Mouse (Mus musculus) CH12.LX (cell line): ENCODE data around the gene Etl4. TPM values are rescaled to one million over a fixed set of nuclear protein-coding genes. Genes with fewer than 3 reads are reported as not detected.

Experiments
- DNase-seq: peaks from one replicate; pipeline ENCODE4 v3.0.0-alpha.2; 2013; ENCODE audit errors: extremely low read depth
- H3K27ac ChIP-seq: 2 replicates; pipeline ENCODE4 v1.5.1; 2012; ENCODE audit warnings: low read depth, mild to moderate bottlenecking, control low read depth, moderate library complexity; ENCODE audit not compliant: insufficient read depth
- H3K27me3 ChIP-seq: replicated peaks from 2 replicates; pipeline ENCODE3; 2012; ENCODE audit warnings: inconsistent platforms
- H3K36me3 ChIP-seq, 2 experiments: replicated peaks in 1 of 2; 2 replicates each; pipeline versions ENCODE3 to v1.6.1; 2012; ENCODE audit warnings: inconsistent platforms in 1 of 2, low read length in 1 of 2, mild to moderate bottlenecking in 1 of 2, mixed read lengths in 1 of 2, moderate library complexity in 1 of 2; ENCODE audit not compliant: control insufficient read depth in 1 of 2, insufficient read depth in 1 of 2
- H3K4me1 ChIP-seq, 2 experiments: 2 replicates each; pipeline ENCODE4 v1.6.1; 2012; ENCODE audit warnings: inconsistent platforms in 1 of 2, moderate library complexity in 1 of 2; ENCODE audit not compliant: insufficient read depth in 2 of 2, control insufficient read depth in 1 of 2
- H3K4me2 ChIP-seq: 2 replicates; pipeline ENCODE4 v1.6.1; 2012; ENCODE audit warnings: low read depth, mild to moderate bottlenecking, control low read depth; ENCODE audit not compliant: poor library complexity, insufficient read depth, severe bottlenecking
- H3K4me3 ChIP-seq, 3 experiments: fragments of 150-350 bp in 1 of 3; sonication (generic) in 1 of 3; replicated peaks in 1 of 3; 2 replicates each; pipeline versions ENCODE3 to v1.5.1; 2011 to 2012; ENCODE audit warnings: low read depth in 2 of 3, low read length in 2 of 3, mild to moderate bottlenecking in 2 of 3, moderate library complexity in 2 of 3, control low read depth in 1 of 3, improper control_type of control experiment in 1 of 3, inconsistent platforms in 1 of 3, mixed read lengths in 1 of 3; ENCODE audit not compliant: poor library complexity in 1 of 3
- H3K79me2 ChIP-seq: replicated peaks from 2 replicates; pipeline ENCODE4 v1.6.1; 2012; ENCODE audit warnings: mild to moderate bottlenecking, moderate library complexity; ENCODE audit not compliant: control insufficient read depth, poor library complexity, insufficient read depth, severe bottlenecking; ENCODE audit errors: extremely low read depth
- H3K9ac ChIP-seq: 2 replicates; pipeline ENCODE4 v1.6.1; 2012; ENCODE audit warnings: low read depth, mild to moderate bottlenecking, control low read depth, moderate library complexity; ENCODE audit not compliant: insufficient read depth
- H3K9me3 ChIP-seq: replicated peaks from 2 replicates; pipeline ENCODE3; 2012; ENCODE audit warnings: low read length, inconsistent platforms, mixed read lengths
- CTCF ChIP-seq, 2 experiments: IDR thresholded peaks in 1 of 2; conservative IDR thresholded peaks in 1 of 2; 2 replicates each; pipeline ENCODE4 v1.5.1; 2011 to 2012; ENCODE audit warnings: low read depth in 2 of 2, low read length in 2 of 2, improper control_type of control experiment in 1 of 2, inconsistent platforms in 1 of 2, mild to moderate bottlenecking in 1 of 2, moderate library complexity in 1 of 2
- JUN ChIP-seq: IDR thresholded peaks from 2 replicates; pipeline ENCODE4 v1.6.1; 2011; ENCODE audit warnings: low read depth, mild to moderate bottlenecking, low read length, improper control_type of control experiment, moderate library complexity; ENCODE audit not compliant: insufficient read depth
- KAT2A ChIP-seq: IDR thresholded peaks from 2 replicates; pipeline ENCODE4 v1.6.1; 2012; ENCODE audit warnings: low read length, improper control_type of control experiment, inconsistent platforms; ENCODE audit not compliant: insufficient replicate concordance
- MAFK ChIP-seq: IDR thresholded peaks from 2 replicates; pipeline ENCODE4 v1.6.1; 2011; ENCODE audit warnings: low read length, improper control_type of control experiment; ENCODE audit not compliant: insufficient replicate concordance
- MAX ChIP-seq: IDR thresholded peaks from 2 replicates; pipeline ENCODE4 v1.6.1; 2011; ENCODE audit warnings: low read length, improper control_type of control experiment
- MAZ ChIP-seq: IDR thresholded peaks from 2 replicates; pipeline ENCODE4 v1.6.1; 2012; ENCODE audit warnings: low read depth, mild to moderate bottlenecking, inconsistent platforms, low read length, improper control_type of control experiment, moderate library complexity
- MXI1 ChIP-seq: IDR thresholded peaks from 2 replicates; pipeline ENCODE4 v1.6.1; 2011; ENCODE audit warnings: mild to moderate bottlenecking, low read depth, low read length, improper control_type of control experiment
- MYC ChIP-seq: IDR thresholded peaks from 2 replicates; pipeline ENCODE4 v1.6.1; 2011; ENCODE audit warnings: low read depth, mild to moderate bottlenecking, improper control_type of control experiment, low read length
- RAD21 ChIP-seq: IDR thresholded peaks from 2 replicates; pipeline ENCODE4 v1.6.1; 2011; ENCODE audit warnings: low read depth, mild to moderate bottlenecking, low read length, improper control_type of control experiment, moderate library complexity
- SMC3 ChIP-seq: IDR thresholded peaks from 2 replicates; pipeline ENCODE4 v1.6.1; 2011; ENCODE audit warnings: low read depth, low read length, improper control_type of control experiment
- USF2 ChIP-seq: conservative IDR thresholded peaks from 2 replicates; pipeline ENCODE4 v1.6.1; 2011; ENCODE audit warnings: low read depth, low read length, improper control_type of control experiment
- ZC3H11A ChIP-seq: IDR thresholded peaks from 2 replicates; pipeline ENCODE4 v1.6.1; 2012; ENCODE audit warnings: low read depth, mild to moderate bottlenecking, inconsistent platforms, low read length, improper control_type of control experiment
- ZNF384 ChIP-seq: IDR thresholded peaks from 2 replicates; pipeline ENCODE4 v1.6.1; 2012; ENCODE audit warnings: low read depth, low read length, improper control_type of control experiment, inconsistent platforms
- dilution Hi-C: fragments of 300-500 bp; cut with MboI; formaldehyde crosslinking; loops from 2 replicates; pipeline ENCODE4 v1.14.3; 2020; ENCODE audit warnings: low sequenced_read_pairs; ENCODE audit not compliant: extremely low pct_unique_long_range_greater_than_20kb, extremely low pct_ligation_motif_present
- in situ Hi-C: fragments of 300-500 bp; cut with MboI; formaldehyde crosslinking; loops from 3 replicates; pipeline ENCODE4 v1.14.3; 2019; ENCODE audit warnings: low sequenced_read_pairs, low pct_ligation_motif_present, low pct_unique_long_range_greater_than_20kb, mixed read lengths
- polyA plus RNA-seq: library from polyadenylated mRNA; unstranded; fragments of >175 nt; gene quantifications from 2 replicates; pipeline ENCODE4 v1.2.1, GENCODE M21; 2012; ENCODE audit warnings: low read depth; ENCODE audit not compliant: insufficient read length
- total RNA-seq, 2 experiments: library from RNA; depleted of rRNA; stranded (reverse); fragments of 300-350 nt in 1 of 2; fragments of >200 nt in 1 of 2; gene quantifications; 2 replicates each; pipeline ENCODE4 v1.2.3; 2012 to 2014

Etl4 gene
- total and polyA plus RNA-seq, 3 experiments, result 7.2 to 18.6 (median 11.7) TPM

GRCm38 (mm10) chr2:19871881-19872280 is 37.7 kb upstream of the Etl4 start:
- Histone ChIP-seq H3K4me2 (no peak overlapping the region), H3K27ac (no peak overlapping the region), H3K4me1 (no peaks in the 10 kb centered on the region), H3K9ac (no peak overlapping the region), H3K36me3 (no peaks in the 10 kb centered on the region), H3K79me2 (0 out of 2 replicates have a peak, but pooled peaks cover 2% of the 10 kb centered on the region), H3K9me3 (no peaks in the 10 kb centered on the region), H3K27me3 (no peaks in the 10 kb centered on the region), H3K4me3 (no peak overlapping the region)
- in situ Hi-C loops, result no loop called here
- dilution Hi-C loops, result no loop called here
- TF ChIP-seq KAT2A (no peak), MYC (no peak), MXI1 (no peak), MAZ (no peak), JUN (no peak), ZNF384 (no peak), USF2 (no peak), ZC3H11A (no peak)
- no peak for DNase-seq

GRCm38 (mm10) chr2:19890875-19891274 is 18.7 kb upstream of the Etl4 start:
- DNase-seq, result peak; percentile 37
- Histone ChIP-seq H3K79me2 (no peaks in the 10 kb centered on the region), H3K4me2 (no peak overlapping the region), H3K4me1 (peaks cover 0 to 9% of the 10 kb centered on the region in 2 experiments; a peak in 1 of 4 replicates), H3K36me3 (no peaks in the 10 kb centered on the region), H3K27ac (no peak overlapping the region), H3K27me3 (no peaks in the 10 kb centered on the region), H3K9me3 (no peaks in the 10 kb centered on the region), H3K9ac (no peak overlapping the region), H3K4me3 (no peak overlapping the region)
- dilution Hi-C loops (no loop called here), in situ Hi-C loops (loop anchor here (10.0 kb wide), 1 partner anchor 476 kb away; no protein-coding TSS in a partner anchor)
- TF ChIP-seq SMC3, result peak; percentile 74
- no peak for TF ChIP-seq MAFK
- TF ChIP-seq RAD21, result peak; percentile 74
- peak; percentile 81 to 84 for TF ChIP-seq CTCF (conservative IDR thresholded peaks at IDR 0.05 in 1 of 2, IDR thresholded peaks at IDR 0.05 in 1 of 2; ENCODE audit: low read depth in 2 of 2, low read length in 2 of 2)

GRCm38 (mm10) chr2:19909900-19910780 is 560 bp downstream of the Etl4 start:
- in situ Hi-C loops (no loop called here), dilution Hi-C loops (no loop called here)
- TF ChIP-seq SMC3 (no peak), MAX (no peak)
- Histone ChIP-seq H3K79me2 (no peaks in the 10 kb centered on the region), H3K9ac (no peak overlapping the region), H3K4me3 (no peak overlapping the region), H3K27me3 (no peaks in the 10 kb centered on the region), H3K4me1 (no peaks in the 10 kb centered on the region), H3K36me3 (no peaks in the 10 kb centered on the region), H3K9me3 (peaks cover 3% of the 10 kb centered on the region), H3K4me2 (no peak overlapping the region), H3K27ac (no peak overlapping the region)
- no peak for DNase-seq
